Mouse (Mus musculus) inflammation-experienced regulatory T-cells, adult 6 months (primary cell): ENCODE results near the gene Acy3. TPM values are rescaled to one million over a fixed set of nuclear protein-coding genes. Genes with fewer than 3 reads are reported as not detected.

Experiments used
- polyA plus RNA-seq, 3 experiments: library from polyadenylated mRNA; unstranded; fragments of 100-300 nt; shearing (Covaris generic); gene quantifications; one replicate each; pipeline ENCODE4 v1.2.1; 2017

Acy3 gene
- polyA plus RNA-seq, 3 experiments from 2014 or later = 0.73 to 2.3 (median 2.2) TPM

Other genes starting within 250 kb of the Acy3 start
- gene Kmt5b, start 219.1 kb upstream of the Acy3 start, polyA plus RNA-seq = 10 to 100 TPM; 25.1 to 41.5 (median 32.7) TPM
- 1 to 10 TPM; 1.6 to 4.9 (median 4.3) TPM for gene Chka, start 134.8 kb upstream of the Acy3 start, polyA plus RNA-seq
- 10 to 100 TPM; 57.2 to 85.0 (median 60.4) TPM for gene Tcirg1, start 79.4 kb upstream of the Acy3 start, polyA plus RNA-seq
- 100 to 1,000 TPM; 219 to 266 (median 256) TPM for gene Ndufs8, start 73.8 kb upstream of the Acy3 start, polyA plus RNA-seq
- gene Aldh3b1, start 56.8 kb upstream of the Acy3 start, polyA plus RNA-seq = under 1 TPM in 1 of 3 experiments, not detected in 2; 0.36 TPM
- gene Unc93b1, start 51.4 kb upstream of the Acy3 start, polyA plus RNA-seq = 10 to 100 TPM; 23.5 to 38.0 (median 26.2) TPM
- not detected for gene Aldh3b3, start 27.9 kb upstream of the Acy3 start, polyA plus RNA-seq
- gene Aldh3b2, start 14.2 kb upstream of the Acy3 start, polyA plus RNA-seq = not detected
- gene Tbx10, start 6.2 kb downstream of the Acy3 start, polyA plus RNA-seq = not detected
- gene Nudt8, start 14.0 kb downstream of the Acy3 start, polyA plus RNA-seq = 10 to 100 TPM; 10.3 to 16.2 (median 15.9) TPM
- under 1 TPM; 0.16 to 0.99 (median 0.44) TPM for gene Gm49405, start 14.1 kb downstream of the Acy3 start, polyA plus RNA-seq
- 1 to 10 TPM in 2 of 3 experiments, under 1 TPM in 1; 0.31 to 2.8 (median 1.6) TPM for gene Doc2g, start 16.7 kb downstream of the Acy3 start, polyA plus RNA-seq
- 100 to 1,000 TPM; 104 to 136 (median 114) TPM for gene Ndufv1, start 26.2 kb downstream of the Acy3 start, polyA plus RNA-seq
- 100 to 1,000 TPM; 417 to 553 (median 508) TPM for gene Gstp1, start 51.4 kb downstream of the Acy3 start, polyA plus RNA-seq
- gene Gstp2, start 59.5 kb downstream of the Acy3 start, polyA plus RNA-seq = 10 to 100 TPM in 1 of 3 experiments, 1 to 10 TPM in 1, under 1 TPM in 1; 0.72 to 12.0 (median 5.0) TPM
- gene Gstp3, start 73.0 kb downstream of the Acy3 start, polyA plus RNA-seq = 100 to 1,000 TPM; 178 to 293 (median 197) TPM
- gene Cabp2, start 95.0 kb downstream of the Acy3 start, polyA plus RNA-seq = not detected
- 100 to 1,000 TPM; 329 to 406 (median 406) TPM for gene Cdk2ap2, start 110.6 kb downstream of the Acy3 start, polyA plus RNA-seq
- gene Pitpnm1, start 113.4 kb downstream of the Acy3 start, polyA plus RNA-seq = 100 to 1,000 TPM in 1 of 3 experiments, 10 to 100 TPM in 2; 80.6 to 147 (median 88.8) TPM
- 100 to 1,000 TPM; 171 to 228 (median 197) TPM for gene Aip, start 139.3 kb downstream of the Acy3 start, polyA plus RNA-seq
- gene Gpr152, start 153.2 kb downstream of the Acy3 start, polyA plus RNA-seq = under 1 TPM in 1 of 3 experiments, not detected in 2; 0.22 TPM
- 1 to 10 TPM in 1 of 3 experiments, under 1 TPM in 2; 0.91 to 1.1 (median 0.97) TPM for gene Cabp4, start 157.5 kb downstream of the Acy3 start, polyA plus RNA-seq
- gene Coro1b, start 162.0 kb downstream of the Acy3 start, polyA plus RNA-seq = 100 to 1,000 TPM; 228 to 269 (median 241) TPM
- 100 to 1,000 TPM; 802 to 889 (median 855) TPM for gene Ptprcap, start 167.0 kb downstream of the Acy3 start, polyA plus RNA-seq
- 10 to 100 TPM; 26.3 to 35.3 (median 30.1) TPM for gene Rps6kb2, start 176.8 kb downstream of the Acy3 start, polyA plus RNA-seq
- 10 to 100 TPM in 2 of 3 experiments, 1 to 10 TPM in 1; 5.2 to 12.9 (median 11.9) TPM for gene Carns1, start 188.9 kb downstream of the Acy3 start, polyA plus RNA-seq
- 100 to 1,000 TPM; 608 to 658 (median 621) TPM for gene Tbc1d10c, start 204.7 kb downstream of the Acy3 start, polyA plus RNA-seq
- 1,000 to 10,000 TPM in 1 of 3 experiments, 100 to 1,000 TPM in 2; 808 to 1,210 (median 823) TPM for gene Ppp1ca, start 205.5 kb downstream of the Acy3 start, polyA plus RNA-seq
- gene Rad9a, start 215.1 kb downstream of the Acy3 start, polyA plus RNA-seq = 10 to 100 TPM; 43.6 to 63.0 (median 59.1) TPM
- 10 to 100 TPM; 13.4 to 51.6 (median 33.9) TPM for gene Clcf1, start 227.7 kb downstream of the Acy3 start, polyA plus RNA-seq
- gene AC109138.7, start 227.8 kb downstream of the Acy3 start, polyA plus RNA-seq = not detected
- gene Pold4, start 245.3 kb downstream of the Acy3 start, polyA plus RNA-seq = 100 to 1,000 TPM in 2 of 3 experiments, 10 to 100 TPM in 1; 96.4 to 134 (median 118) TPM